Mouse (Mus musculus) intestine, embryonic 14.5 days (tissue): Measurements from ENCODE around the gene Zbtb20. TPM values are rescaled to one million over a fixed set of nuclear protein-coding genes. Genes with fewer than 3 reads are reported as not detected.

Experiments used
- ATAC-seq: fragments of 200-750 bp; cut with Nextera tagmentation; replicated peaks from 2 replicates; pipeline ENCODE4 v1.8.0; 2017; ENCODE audit warnings: low read depth, moderate number of reproducible peaks, moderate TSS enrichment, moderate library complexity; ENCODE audit not compliant: low FRiP score, low TSS enrichment
- DNase-seq: peaks from one replicate; pipeline ENCODE4 v3.0.0-alpha.2; 2018; ENCODE audit warnings: low spot score
- H3K27ac ChIP-seq: fragments of 300-500 bp; sonication (generic); 2 replicates; pipeline ENCODE4 v1.5.1; 2014; ENCODE audit warnings: low read depth, mild to moderate bottlenecking, control low read depth
- H3K27me3 ChIP-seq: fragments of 300-500 bp; sonication (generic); replicated peaks from 2 replicates; pipeline ENCODE4 v1.6.1; 2014; ENCODE audit warnings: low read length, control low read depth; ENCODE audit not compliant: control insufficient read depth, insufficient read depth
- H3K36me3 ChIP-seq: fragments of 300-500 bp; sonication (generic); 2 replicates; pipeline ENCODE4 v1.6.1; 2014; ENCODE audit warnings: low read length, control low read depth; ENCODE audit not compliant: control insufficient read depth, insufficient read depth
- H3K4me1 ChIP-seq: fragments of 300-500 bp; sonication (generic); replicated peaks from 2 replicates; pipeline ENCODE4 v1.6.1; 2014; ENCODE audit warnings: low read length, control low read depth, mixed read lengths; ENCODE audit not compliant: control insufficient read depth, insufficient read depth
- H3K4me2 ChIP-seq: fragments of 300-500 bp; sonication (generic); 2 replicates; pipeline ENCODE4 v1.6.1; 2014; ENCODE audit warnings: low read length
- H3K4me3 ChIP-seq: fragments of 300-500 bp; sonication (generic); 2 replicates; pipeline ENCODE4 v1.5.1; 2014; ENCODE audit warnings: low read depth, low read length, control low read depth, mixed read lengths
- H3K9ac ChIP-seq: fragments of 300-500 bp; sonication (generic); 2 replicates; pipeline ENCODE4 v1.6.1; 2014; ENCODE audit warnings: mild to moderate bottlenecking, low read length
- H3K9me3 ChIP-seq: fragments of 300-500 bp; sonication (generic); 2 replicates; pipeline ENCODE4 v1.6.1; 2016; ENCODE audit warnings: low read length, control low read depth; ENCODE audit not compliant: control insufficient read depth
- WGBS: fragments of 180-500 bp; shearing (Covaris S2); extraction: QIAGEN DNeasy Blood & Tissue Kit; methylation state at CpG from one replicate; pipeline ENCODE4 v1.1.7; 2014; 5-methylcytosine and 5-hydroxymethylcytosine counted together
- polyA plus RNA-seq: library from polyadenylated mRNA; unstranded; fragments of >200 nt; fragmentation: Nextera tagmentation; extraction: Ambion mirVana; gene quantifications from 2 replicates; pipeline ENCODE4 v1.2.1, GENCODE M21; 2014

The Zbtb20 gene
- polyA plus RNA-seq, 1 experiment from 2014 or later, result 27.3 TPM

DNA sequence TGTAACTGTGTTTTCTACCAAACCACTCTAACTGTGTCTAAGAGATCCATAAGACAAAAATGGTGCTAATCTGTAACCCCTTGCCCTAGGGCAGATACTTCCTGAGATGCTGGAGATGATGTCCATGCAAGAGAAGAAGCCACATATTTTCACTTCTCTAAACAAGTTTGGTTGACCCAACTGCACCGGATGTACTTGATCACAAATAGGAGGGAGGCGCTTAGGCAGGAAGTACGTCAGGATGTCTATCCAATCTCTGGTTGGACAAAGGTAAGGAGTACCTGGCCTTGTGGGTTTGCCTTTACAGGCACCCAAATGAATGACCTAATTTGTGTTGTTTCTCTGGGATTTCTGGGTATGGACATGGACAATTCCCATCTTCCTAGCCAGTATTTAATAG lies 792.6 kb downstream of the Zbtb20 start:
- WGBS, result 90% methylated on average over 3 of the region's 3 CpGs
- Histone ChIP-seq H3K4me1 (no peaks in the 10 kb centered on the region), H3K4me3 (no peak overlapping the region), H3K27ac (no peak overlapping the region), H3K27me3 (no peaks in the 10 kb centered on the region), H3K9me3 (no peaks in the 10 kb centered on the region), H3K36me3 (no peaks in the 10 kb centered on the region), H3K9ac (no peak overlapping the region), H3K4me2 (no peak overlapping the region)
- ATAC-seq (no peak), DNase-seq (no peak)

DNA sequence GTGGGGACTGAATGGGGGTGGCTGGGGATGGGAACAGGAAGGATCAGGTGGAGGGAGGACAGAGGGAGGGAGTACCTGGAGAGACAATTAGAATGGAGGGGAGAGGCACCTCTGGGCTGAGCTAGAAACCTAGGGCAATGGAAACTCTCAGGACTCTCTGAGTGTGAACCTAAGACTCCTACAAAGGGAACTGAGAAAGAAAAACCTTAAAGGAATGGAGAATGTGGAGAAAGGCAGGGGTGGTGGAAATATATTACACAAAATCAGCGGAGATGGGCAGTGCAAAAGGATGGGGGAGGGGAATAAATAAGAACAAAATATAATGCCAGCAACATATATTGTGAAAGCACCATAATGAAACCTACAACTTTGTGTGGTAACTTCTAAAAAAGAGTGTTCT lies 796.3 kb downstream of the Zbtb20 start:
- no peaks in the 10 kb centered on the region for H3K9me3 ChIP-seq
- DNase-seq (no peak), ATAC-seq (no peak)
- no peaks in the 10 kb centered on the region for H3K36me3 ChIP-seq
- H3K4me3 ChIP-seq, result no peak overlapping the region
- no peak overlapping the region for H3K4me2 ChIP-seq
- H3K27me3 ChIP-seq, result no peaks in the 10 kb centered on the region
- no peaks in the 10 kb centered on the region for H3K4me1 ChIP-seq
- H3K27ac ChIP-seq, result no peak overlapping the region
- no peak overlapping the region for H3K9ac ChIP-seq
- 93% methylated on average over 1 of the region's 1 CpGs for WGBS

DNA sequence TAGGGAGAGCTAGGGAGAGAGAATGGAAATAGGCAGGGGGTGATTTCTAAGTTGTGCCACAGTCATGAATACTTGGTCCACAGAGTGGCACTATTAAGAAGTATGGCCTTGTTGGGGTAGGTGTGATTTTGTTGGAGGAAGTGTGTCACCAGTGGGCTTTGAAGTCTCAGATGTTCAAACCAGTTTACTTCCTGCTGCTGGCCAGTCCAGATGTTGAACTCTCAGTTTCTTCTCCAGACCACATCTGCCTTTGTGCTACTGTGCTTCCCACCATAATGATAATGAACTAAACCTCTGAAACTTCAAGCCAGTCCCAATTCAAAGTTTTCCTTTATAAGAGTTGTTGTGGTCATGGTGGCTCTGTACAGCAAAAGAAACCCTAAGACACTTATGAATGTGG lies 797.0 kb downstream of the Zbtb20 start:
- no peaks in the 10 kb centered on the region for H3K36me3 ChIP-seq
- ATAC-seq (no peak), DNase-seq (no peak)
- no peaks in the 10 kb centered on the region for H3K9me3 ChIP-seq
- no peak overlapping the region for H3K4me3 ChIP-seq
- H3K9ac ChIP-seq, result no peak overlapping the region
- no peaks in the 10 kb centered on the region for H3K27me3 ChIP-seq
- no peaks in the 10 kb centered on the region for H3K4me1 ChIP-seq
- no peak overlapping the region for H3K27ac ChIP-seq
- H3K4me2 ChIP-seq, result no peak overlapping the region

DNA sequence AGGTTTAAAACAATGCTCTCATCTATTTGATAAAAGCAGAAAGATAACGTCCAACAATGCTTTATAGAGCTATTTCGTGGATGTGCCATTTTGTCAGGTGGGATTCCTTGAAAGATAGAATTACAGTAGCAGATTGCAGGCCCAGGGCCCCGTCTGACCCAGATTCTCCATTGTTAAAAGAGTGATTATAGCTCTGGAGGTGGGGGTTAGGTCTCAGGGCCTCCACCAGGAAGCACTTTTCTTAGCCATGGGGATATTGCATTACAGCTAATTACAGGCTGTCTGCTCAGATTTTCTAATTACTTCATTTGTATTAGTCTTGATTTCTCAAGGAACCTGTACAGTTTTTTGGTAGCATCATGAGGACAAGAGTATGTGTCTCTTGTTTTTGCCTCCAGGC lies 798.7 kb downstream of the Zbtb20 start:
- Histone ChIP-seq H3K27me3 (no peaks in the 10 kb centered on the region), H3K4me2 (no peak overlapping the region), H3K27ac (no peak overlapping the region), H3K36me3 (no peaks in the 10 kb centered on the region), H3K4me1 (no peaks in the 10 kb centered on the region), H3K9me3 (no peaks in the 10 kb centered on the region), H3K4me3 (no peak overlapping the region), H3K9ac (no peak overlapping the region)
- ATAC-seq, result no peak
- 78% methylated on average over 3 of the region's 3 CpGs for WGBS
- no peak for DNase-seq

DNA sequence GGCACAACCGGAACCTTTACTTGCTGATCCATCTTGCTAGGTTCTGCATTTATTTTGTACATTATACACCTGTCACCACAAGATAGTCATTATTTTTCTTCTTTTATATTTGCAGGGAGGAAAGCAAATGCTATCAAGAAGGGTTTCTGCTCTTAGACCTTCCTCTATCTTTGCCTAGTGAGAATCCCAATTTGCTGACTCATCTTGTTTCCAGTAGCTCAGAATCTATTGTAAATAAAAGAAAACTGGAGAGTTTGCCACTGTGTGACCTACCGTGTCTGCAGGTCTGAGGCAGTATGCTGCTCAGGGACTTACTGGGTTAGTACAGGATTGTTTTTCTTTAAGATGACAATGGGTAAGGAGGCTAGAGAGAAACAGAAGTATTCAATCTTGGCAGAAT lies 812.3 kb downstream of the Zbtb20 start:
- ATAC-seq, result no peak
- whole genome bisulfite sequencing, result 64% methylated on average over 2 of the region's 2 CpGs
- Histone ChIP-seq H3K9ac (no peak overlapping the region), H3K27me3 (no peaks in the 10 kb centered on the region), H3K9me3 (no peaks in the 10 kb centered on the region), H3K4me1 (no peaks in the 10 kb centered on the region), H3K4me3 (no peak overlapping the region), H3K36me3 (no peaks in the 10 kb centered on the region), H3K4me2 (no peak overlapping the region), H3K27ac (no peak overlapping the region)
- DNase-seq, result no peak

DNA sequence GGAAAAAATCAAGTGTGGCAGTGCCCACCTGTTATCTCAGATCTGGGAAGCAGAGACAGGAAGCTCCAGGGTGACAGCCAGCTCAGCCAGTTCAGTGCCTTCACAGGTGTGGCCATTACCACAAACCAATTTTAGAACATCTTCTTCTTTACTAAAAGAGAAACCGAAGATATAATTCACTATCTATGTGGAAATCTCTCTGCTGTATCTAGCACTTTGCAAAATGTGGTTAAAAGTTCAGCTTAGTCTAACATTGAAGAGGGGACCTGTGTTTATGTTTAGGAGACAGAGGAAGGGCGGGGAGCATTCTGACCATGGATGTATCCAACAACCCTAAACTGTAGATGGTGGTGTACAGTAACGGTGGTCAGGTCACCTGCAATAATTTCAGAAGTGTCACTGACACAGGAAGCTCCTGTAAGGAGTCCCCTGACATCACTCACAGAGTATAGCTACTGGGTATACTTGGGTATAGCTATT lies 814.6 kb downstream of the Zbtb20 start:
- H3K36me3 ChIP-seq, result no peaks in the 10 kb centered on the region
- no peaks in the 10 kb centered on the region for H3K9me3 ChIP-seq
- H3K27me3 ChIP-seq, result no peaks in the 10 kb centered on the region
- DNase-seq, result peak; percentile 35
- WGBS, result 88% methylated on average over 3 of the region's 3 CpGs
- H3K9ac ChIP-seq, result no peak overlapping the region
- H3K4me2 ChIP-seq, result no peak overlapping the region
- H3K4me1 ChIP-seq, result no peaks in the 10 kb centered on the region
- no peak for ATAC-seq
- H3K4me3 ChIP-seq, result no peak overlapping the region
- no peak overlapping the region for H3K27ac ChIP-seq

DNA sequence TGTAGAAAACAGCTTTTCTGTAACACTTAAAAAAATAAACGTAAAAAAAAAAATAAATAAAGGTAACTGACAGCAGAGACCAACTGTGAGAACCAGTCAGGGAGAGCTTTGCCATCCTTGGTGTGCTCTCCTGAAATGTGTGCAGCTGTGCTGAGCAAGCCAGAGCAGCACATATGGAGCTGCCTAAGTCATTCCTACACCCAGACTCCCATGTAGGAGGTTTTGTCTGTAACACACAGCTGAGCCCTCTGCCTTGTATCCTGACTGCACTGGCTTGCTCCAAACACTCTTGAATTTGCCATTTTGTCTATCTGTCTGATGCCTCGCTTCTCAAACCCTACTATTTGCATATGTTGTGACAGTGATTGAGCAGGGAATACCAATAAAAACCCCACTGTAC lies 815.2 kb downstream of the Zbtb20 start:
- Histone ChIP-seq H3K4me2 (no peak overlapping the region), H3K27ac (no peak overlapping the region), H3K9me3 (no peaks in the 10 kb centered on the region), H3K4me3 (no peak overlapping the region), H3K4me1 (no peaks in the 10 kb centered on the region), H3K36me3 (no peaks in the 10 kb centered on the region), H3K9ac (no peak overlapping the region), H3K27me3 (no peaks in the 10 kb centered on the region)
- ATAC-seq (no peak), DNase-seq (no peak)
- WGBS, result 67% methylated on average over 2 of the region's 2 CpGs

DNA sequence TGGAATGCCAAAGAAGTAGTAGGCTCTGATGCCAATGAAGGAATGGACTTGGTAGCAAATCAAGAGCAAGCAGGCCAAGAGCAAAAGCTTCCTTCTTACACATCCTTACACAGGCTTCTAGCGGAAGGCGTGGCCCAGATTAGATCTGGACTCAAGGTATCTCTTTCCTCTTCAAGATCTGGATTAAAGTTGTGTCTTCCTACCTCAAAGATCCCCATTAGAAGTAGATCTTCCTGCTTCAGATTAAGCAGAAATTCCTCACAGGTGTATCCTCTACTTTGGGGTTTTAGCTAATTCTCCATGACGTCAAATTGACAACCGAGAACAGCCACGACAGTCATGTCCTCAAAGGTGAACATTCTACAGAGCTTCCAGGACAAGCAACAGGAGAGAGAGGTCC lies 816.1 kb downstream of the Zbtb20 start:
- Histone ChIP-seq H3K4me3 (no peak overlapping the region), H3K4me1 (no peaks in the 10 kb centered on the region), H3K36me3 (no peaks in the 10 kb centered on the region), H3K27ac (no peak overlapping the region), H3K9me3 (no peaks in the 10 kb centered on the region), H3K27me3 (no peaks in the 10 kb centered on the region), H3K4me2 (no peak overlapping the region), H3K9ac (no peak overlapping the region)
- 95% methylated on average over 5 of the region's 5 CpGs for WGBS
- DNase-seq (no peak), ATAC-seq (no peak)
